ENCODE assay signal across 19 mouse cellular contexts in genomic region chr17:85661521-85661920, GRCm38 (mm10). TPM values are rescaled to one million over a fixed set of nuclear protein-coding genes. Genes with fewer than 3 reads are reported as not detected.
"Had no signal": no experiment of that assay in that cellular context is flagged by ENCODE, and none has a peak within 500 bp of the region (broad histone marks: within the 10 kb centered on the region; RNA-seq: fewer than 3 reads in every experiment).

No protein-coding gene starts in this region.

- H3K4me1 ChIP-seq: liver, embryonic 13.5 days; midbrain, embryonic 12.5 days; stomach, embryonic 15.5 days had no signal

- H3K9ac ChIP-seq: limb, embryonic 15.5 days; liver, embryonic 13.5 days; liver, postnatal 0 days; lung, embryonic 15.5 days; midbrain, embryonic 12.5 days; stomach, embryonic 15.5 days had no signal

- H3K36me3 ChIP-seq: limb, embryonic 15.5 days; liver, embryonic 13.5 days; lung, embryonic 15.5 days; midbrain, embryonic 12.5 days; stomach, embryonic 15.5 days had no signal

- H3K9me3 ChIP-seq: limb, embryonic 15.5 days; liver, embryonic 13.5 days; lung, embryonic 15.5 days; megakaryocyte, embryonic 14.5 days; midbrain, embryonic 12.5 days; stomach, embryonic 15.5 days had no signal

- H3K4me2 ChIP-seq: limb, embryonic 15.5 days; liver, embryonic 13.5 days; lung, embryonic 15.5 days; midbrain, embryonic 12.5 days; stomach, embryonic 15.5 days had no signal

- H3K4me3 ChIP-seq: limb, embryonic 15.5 days; liver, embryonic 13.5 days; lung, embryonic 15.5 days; megakaryocyte, embryonic 14.5 days; midbrain, embryonic 12.5 days; stomach, embryonic 15.5 days had no signal

- ATAC-seq: liver, postnatal 0 days had no signal

- DNase-seq: kidney, adult 8-10 months; kidney, postnatal 25 days; layer of hippocampus, adult 9-11 months; layer of hippocampus, postnatal 36 days; liver, embryonic 13.5 days; liver, postnatal 0 days; lung, postnatal 14 days; right cerebral cortex, postnatal 14 days; thymus, adult 18-20 months; thymus, postnatal 14 days had no signal

- H3K27ac ChIP-seq: limb, embryonic 15.5 days; liver, embryonic 13.5 days; lung, embryonic 15.5 days; macrophage; midbrain, embryonic 12.5 days; stomach, embryonic 15.5 days had no signal

RNA-seq across cellular contexts. Expression of gene Six2, which starts 26.6 kb away (rescaled TPM):
- polyA plus RNA-seq: liver, embryonic 13.5 days; liver, postnatal 0 days; macrophage; neural tube, embryonic 14.5 days had no signal

RNA-seq across cellular contexts. Expression of gene Six3, which starts 48.1 kb away (rescaled TPM):
- polyA plus RNA-seq: kidney, embryonic 16.5 days; limb, embryonic 11.5 days; limb, embryonic 15.5 days; liver, embryonic 13.5 days; liver, postnatal 0 days; lung, embryonic 15.5 days; macrophage; neural tube, embryonic 14.5 days; stomach, embryonic 15.5 days had no signal
